Mouse (Mus musculus): ENCODE results near the gene Kif1bp.
"Not testable (repeated sequence)": the region's sequence is repeated elsewhere in the genome, so short reads cannot be mapped to it uniquely, and the experiment has no call there.

Gene Kif1bp

DNA sequence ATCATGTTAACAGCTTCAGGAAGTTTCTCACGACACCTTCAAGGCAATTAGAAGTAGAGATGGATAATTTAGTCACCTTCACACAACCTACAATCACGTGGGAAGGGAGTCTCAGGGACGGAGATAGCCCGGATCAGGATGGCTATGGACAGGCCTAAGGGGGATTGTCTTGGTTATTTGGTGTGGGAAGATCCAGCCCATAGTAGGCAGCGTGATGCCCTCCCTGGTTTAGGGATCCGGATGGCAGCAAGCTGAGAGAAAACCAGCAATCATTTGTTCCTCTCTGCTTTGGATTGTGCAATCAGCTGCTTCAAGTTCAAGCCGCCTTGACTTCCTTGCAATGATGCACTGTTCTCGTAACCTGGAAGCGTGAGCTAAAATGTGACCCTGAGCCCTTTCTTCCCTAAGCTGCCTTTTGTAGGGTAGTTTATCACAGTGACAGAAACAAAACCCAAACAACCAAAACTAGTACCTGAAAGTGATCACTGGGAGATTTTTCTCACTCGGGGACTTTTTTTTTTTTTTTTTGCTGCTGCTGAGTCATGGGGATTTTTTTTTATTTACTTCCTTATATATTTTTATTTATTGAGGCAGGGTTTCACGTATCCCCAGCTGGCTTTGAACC, 69.1 kb downstream of the Kif1bp start:
- DNase-seq (ENCODE audit: low read depth): no peak

DNA sequence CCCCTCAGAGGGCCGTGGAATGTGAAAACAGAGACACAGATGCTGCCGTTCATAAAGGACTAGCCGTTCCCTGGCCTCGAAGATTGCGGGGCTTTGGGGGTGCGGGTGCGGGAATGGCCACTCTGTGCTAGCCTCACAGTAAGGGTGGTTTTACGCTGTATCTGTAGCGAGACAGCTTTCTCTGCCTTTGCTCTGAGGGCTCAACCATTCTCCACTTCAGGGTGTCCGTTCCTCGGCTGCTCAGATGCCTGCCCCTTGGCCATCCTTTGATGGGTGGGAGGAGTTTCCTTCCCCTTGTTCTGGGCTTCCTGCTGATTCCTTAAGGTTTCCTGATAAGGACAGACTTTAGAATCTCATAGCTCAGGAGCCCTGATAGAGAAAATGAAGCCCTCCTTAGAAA, 69.8 kb downstream of the Kif1bp start:
- DNase-seq (ENCODE audit: low read depth): no peak

DNA sequence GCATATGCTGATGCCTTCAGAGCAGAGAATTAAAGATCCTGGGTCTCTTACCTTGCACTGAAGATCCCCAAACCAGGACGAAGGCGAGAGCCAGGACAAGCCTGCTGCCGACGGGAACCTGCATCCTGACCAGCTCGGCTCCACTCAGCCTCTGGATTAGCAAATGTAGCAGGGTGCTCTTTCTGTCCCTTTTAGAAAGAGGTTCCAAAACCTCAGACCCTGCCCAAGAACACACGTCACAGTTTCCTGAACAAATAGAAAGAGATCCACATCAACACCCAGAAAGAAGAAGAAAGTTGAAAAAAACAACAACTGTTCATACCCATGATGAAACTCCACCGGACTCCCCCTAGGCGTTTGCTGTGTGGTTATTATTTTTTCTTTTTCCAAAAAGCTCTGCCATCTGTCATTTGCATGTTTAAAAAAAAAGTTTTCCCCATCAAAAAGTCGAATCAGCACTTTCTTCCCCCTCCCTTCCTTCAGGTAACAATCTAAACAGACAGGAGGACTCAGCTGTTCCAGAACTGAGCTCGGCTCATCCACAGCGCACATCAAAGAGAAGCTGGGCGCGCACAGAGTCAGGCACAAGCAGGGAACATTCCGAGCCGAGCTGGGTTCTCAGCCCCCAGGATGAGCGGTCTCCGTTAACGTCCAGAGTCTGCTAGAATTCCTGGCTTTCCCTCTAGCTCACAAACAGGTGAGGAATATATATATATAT, 70.5 kb downstream of the Kif1bp start:
- DNase-seq (ENCODE audit: low read depth): peak; percentile 77

DNA sequence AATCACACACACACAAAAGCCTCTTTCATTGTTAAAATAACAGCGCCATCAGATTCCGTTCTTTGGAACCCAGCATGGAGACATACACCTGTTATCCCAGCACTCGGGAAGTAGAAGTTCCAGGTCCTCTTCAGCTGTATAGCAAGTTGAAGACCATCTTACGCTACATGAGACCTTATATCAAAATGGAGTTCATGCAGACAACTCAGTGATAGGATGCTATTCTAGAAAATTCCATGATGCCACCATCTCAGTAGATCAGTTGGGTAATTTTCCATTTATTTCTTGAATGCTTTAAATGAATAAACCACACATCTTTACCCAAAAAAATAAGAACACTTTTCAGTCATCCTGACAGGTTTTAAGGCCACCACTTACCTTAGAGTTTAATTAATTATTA, 71.2 kb downstream of the Kif1bp start:
- no peak for DNase-seq (ENCODE audit: low read depth)

DNA sequence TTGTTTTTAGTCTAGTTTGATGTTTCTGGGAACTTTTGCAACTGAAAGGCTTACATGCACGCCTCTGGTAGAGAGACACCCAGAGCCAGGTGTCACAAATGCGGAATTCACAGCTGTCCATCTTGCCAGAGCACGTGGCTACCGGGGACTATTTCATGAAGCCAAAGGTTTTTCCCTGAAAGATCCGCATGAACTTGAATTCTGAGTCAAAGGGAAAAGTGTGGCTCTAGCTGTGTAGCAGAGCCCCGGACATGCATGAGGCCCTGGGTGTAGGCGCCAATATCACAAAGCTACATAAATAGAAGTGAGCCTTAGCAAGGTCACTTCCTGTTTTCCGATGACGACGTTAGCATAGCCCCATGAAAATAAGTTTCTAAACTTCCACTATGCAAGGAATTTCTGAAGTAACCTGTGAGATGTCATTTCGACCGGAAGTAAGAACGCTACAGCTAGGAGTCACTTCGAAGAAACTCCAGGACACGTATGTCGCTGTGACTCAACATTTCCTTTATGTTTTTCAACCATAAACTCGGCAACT, 72.2 kb downstream of the Kif1bp start:
- no peak for DNase-seq (ENCODE audit: low read depth)

DNA sequence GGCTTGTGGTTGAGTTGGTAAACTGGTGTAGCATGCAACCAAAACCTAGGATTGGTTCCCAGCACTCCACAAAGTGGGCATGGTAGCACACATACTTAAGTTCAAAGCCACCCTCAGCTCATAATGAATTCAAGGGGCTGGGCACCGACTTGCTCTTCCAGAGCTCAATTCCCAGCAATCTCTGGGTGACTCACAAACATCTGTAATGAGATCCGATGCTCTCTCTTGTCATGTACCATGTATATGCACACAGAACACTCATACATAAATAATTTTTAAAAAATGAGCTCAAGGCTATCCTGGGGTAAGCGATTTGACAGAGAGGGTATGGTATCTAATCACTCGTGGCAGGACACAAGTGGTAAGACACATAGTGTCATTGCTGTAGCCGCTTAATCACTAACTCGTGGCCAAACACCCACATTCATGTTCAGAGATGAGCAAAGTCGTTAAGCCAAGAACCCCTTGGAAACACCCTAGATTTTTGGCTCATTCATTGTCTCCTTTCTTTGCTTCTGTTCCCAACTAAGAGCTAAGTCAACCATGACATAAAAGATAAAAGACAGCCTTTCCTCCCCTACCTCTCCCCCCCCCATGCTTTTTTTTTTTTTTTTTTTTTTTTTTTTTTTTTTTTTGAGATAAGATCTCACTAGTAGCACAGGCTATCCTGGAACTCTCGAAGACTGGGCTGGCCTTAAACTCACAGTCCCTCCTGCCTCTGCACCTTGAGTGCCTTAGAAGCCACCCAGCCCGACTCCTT, 72.9 kb downstream of the Kif1bp start:
- DNase-seq (ENCODE audit: low read depth): no peak

DNA sequence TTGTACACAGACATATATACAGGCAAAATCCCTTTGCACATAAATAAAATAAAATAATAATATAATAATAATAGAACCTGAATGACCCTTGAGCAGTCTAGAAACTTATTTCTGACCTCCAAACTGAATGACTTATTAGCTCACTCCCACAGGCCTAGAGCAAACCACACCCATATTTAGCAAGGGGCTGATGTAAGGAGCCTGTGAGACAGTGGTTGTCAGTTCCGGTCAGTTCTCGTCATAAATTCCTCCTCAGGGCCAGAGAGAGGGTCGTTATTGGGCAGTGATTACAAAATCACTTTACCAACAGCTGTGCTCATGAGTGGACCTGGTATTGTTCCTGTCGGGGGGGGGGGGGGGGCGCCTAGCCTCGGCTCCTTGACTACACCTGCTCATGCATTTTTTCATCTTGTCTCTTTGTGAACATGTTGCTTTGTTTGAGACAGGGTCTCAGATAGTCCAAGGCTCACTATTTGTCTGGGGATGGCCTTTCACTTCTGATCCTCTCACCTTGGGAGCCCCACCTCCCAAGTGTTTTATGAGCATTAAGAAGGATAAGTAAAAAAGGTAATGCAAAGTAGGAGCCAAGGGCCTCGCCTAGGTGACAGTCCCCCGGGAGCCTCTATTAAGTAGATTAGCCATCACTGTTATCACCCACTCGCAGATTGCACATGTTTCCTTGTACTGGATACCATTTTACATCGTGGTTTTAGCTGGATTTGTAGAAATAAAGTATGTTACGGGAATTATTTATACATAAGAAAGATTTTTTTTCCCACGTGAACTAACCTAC, 74.2 kb downstream of the Kif1bp start:
- no peak for DNase-seq (ENCODE audit: low read depth)

DNA sequence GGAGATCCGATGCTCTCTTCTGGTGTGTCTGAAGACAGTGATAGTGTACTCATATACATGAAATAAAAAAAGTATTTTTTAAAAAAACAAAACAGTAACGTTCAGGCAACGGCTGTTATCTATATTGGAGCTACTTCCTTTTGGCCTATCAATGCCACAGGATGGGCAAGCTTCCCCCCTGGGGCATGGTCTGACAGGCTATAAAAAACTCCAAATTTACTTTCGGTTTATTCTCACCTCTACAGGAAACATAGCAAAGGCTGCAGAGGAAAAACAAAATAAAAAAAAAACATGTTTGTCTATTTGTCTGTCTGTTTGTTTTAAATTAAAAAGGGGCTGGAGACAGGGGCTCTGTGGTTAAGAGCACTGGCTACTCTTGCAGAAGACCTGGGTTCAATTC, 74.9 kb downstream of the Kif1bp start:
- no peak for DNase-seq (ENCODE audit: low read depth)

DNA sequence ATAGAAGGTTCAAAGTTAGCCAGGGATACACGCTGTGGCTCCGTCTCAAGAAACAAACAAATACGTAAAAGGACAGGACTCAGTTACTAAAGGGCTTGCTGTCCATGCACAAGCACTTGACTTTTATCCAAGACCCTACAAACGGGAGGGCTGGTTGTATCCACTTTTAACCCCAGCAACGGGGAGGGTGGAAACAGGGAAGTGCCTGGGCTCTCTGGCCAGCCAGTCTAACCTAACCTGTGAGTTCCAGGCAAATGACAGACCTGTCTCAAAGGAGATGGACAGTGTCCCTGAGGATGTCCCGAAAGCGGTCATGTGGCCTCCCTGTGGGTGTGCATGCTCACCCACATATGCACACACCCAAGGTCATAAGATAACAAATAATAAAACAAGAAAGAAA, 76.3 kb downstream of the Kif1bp start:
- DNase-seq (ENCODE audit: low read depth): no peak

DNA sequence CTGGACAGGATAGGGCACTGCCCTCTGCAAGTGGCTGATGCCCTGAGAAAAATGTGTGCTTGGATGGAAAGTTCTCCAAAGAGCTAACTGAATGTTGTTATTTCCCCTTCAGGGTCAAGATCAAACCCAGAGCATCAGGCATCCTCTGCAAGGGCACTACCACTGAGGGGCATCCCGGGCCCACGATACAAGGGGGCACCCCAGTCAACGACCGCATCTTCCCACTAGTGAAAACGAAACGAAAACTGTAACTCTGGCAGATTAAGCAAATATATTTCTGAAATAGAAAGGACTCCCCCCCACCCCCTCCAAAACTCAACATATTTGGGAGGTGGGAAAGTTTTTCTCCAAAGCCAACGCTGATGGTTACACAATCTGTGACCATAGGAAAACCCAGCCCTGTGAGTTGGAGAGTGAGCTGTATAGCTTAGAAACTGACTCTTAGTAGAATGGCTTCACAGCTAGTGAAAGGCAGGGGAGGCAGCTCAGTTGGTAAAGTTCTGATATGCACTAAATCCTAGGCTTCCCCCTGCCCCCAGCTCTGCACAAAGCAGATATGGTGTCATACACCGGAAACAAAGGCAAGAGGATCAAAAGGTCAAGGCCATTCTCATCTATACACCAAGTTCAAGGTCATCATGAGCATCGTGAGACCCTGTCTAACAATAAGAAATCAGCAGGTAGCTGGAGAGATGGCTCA, 77.2 kb downstream of the Kif1bp start:
- DNase-seq (ENCODE audit: low read depth): no peak

DNA sequence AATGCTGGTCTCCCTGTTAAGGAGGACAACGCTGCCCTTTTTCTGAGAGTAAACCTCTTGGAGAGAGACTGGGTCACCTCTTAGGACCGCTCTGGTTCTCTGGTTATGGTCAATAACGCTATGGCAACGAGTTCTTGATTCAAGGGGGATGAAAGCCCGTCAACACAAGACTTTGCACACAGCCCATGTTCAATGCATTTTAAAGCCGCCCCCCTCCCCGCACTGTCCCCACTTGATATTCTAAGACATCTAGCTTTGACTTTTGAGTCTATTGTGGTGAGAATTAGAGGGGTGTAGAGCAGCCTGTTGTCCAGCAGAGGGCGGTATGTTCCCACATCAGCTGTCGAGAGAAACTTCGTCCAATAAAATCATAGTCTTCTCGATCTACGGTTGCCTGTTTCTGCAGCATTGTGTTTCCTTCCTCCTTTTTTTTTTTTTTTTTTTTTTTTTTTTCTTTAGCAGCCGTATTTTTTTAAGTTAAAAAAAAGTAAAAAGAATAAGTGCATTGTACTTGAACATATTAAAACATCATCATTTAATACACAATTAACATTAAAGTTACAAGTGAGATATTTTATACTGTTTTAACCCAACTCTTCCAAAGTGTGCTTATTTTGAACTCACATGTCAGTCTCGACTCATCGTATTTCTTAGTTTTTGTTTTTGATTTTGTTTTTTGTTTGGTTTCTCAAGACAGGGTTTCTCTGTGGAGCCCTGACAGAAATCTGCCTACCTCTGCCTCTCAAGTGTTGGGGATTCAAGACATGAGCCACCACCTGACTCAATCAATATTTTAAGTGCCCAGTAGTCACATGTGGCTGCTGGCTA, 78.0 kb downstream of the Kif1bp start:
- no peak for DNase-seq (ENCODE audit: low read depth)

DNA sequence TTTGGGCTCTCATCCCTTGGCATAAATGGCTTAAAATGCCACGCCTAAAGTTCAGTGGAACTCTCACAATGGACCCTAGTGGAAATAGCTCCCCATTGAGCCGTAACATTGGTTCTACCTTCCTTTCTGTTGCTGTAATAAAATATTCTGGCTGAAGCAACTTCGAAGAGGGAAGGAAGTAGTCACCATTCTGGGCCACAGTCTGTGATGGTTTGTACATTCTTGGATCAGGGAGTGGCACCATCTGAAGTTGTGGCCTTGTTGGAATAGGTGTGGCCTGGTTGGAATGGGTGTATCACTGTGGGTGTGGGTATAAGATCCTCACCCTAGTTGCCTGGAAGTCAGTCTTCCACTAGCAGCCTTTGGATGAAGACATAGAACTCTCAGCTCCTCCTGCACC, 86.6 kb downstream of the Kif1bp start:
- not testable (repeated sequence) for DNase-seq (ENCODE audit: low read depth)
